Mouse (Mus musculus) erythroblast, adult 5-6 weeks (primary cell): Measurements from ENCODE around the gene Ifitm6. TPM values are rescaled to one million over a fixed set of nuclear protein-coding genes. Genes with fewer than 3 reads are reported as not detected.
"Not testable (repeated sequence)": the region's sequence is repeated elsewhere in the genome, so short reads cannot be mapped to it uniquely, and the experiment has no call there.

Source experiments
- ATAC-seq: replicated peaks from 2 replicates; pipeline ENCODE4 v1.8.0; 2016; ENCODE audit warnings: moderate number of reproducible peaks, mild to moderate bottlenecking, moderate TSS enrichment, inconsistent platforms; ENCODE audit not compliant: poor library complexity, low FRiP score, severe bottlenecking
- total RNA-seq, 2 experiments: library from RNA; stranded (forward) in 1 of 2; stranded (reverse) in 1 of 2; fragments of 150-400 nt in 1 of 2; fragments of 200-764, 138-1000 nt in 1 of 2; gene quantifications; 2 replicates each; pipeline versions ENCODE4 v1.2.3 to v1.2.4; 2015 to 2017; ENCODE audit warnings: low replicate concordance in 2 of 2

Gene Ifitm6
- total RNA-seq (2015; ENCODE audit: low replicate concordance) = 336 and 380 TPM in 2 replicates
- 99.4 and 179 TPM in 2 replicates for total RNA-seq (2017; ENCODE audit: low replicate concordance)

DNA sequence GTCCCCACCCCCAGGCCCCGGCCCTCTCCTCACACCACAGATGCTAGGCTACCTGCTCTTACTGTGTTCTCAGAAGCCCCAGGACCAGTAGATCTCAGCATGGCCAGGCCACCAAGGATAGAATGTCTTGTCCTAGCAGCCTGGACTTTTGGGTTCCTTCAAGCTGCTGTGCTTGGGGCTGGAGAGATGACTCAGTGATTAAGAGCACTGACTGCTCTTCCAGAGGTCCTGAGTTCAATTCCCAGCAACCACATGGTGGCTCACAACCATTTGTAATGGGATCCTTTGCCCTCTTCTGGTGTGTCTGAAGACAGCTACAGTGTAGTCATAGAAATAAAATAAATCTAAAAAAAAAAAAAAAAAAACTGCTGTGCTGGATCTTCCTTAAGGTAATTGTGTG, at the start of gene Ifitm6:
Gene Ifitm6, minus strand, starts transcription at position 101 of the 400 bp plus-strand sequence.
- not testable (repeated sequence) for ATAC-seq

DNA sequence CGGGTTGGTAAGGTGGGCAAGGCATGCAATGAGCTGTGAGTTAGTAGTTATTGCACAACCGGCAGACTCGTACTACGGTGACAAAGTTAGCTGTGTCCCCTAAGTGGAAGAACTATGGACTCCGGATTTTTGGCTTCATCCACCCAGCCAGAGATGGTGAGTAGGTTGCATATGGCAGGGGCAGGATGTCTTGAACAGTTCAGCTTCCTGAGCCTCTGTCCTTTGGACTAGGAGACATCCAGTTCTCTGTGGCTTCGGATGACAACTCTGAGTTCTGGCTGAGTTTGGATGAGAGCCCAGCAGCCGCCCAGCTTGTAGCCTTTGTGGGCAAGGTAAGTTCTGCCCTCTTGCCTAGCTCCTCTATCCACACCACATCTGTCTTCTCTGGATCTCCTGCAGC, 46.9 kb upstream of the Ifitm6 start:
- ATAC-seq = no peak

DNA sequence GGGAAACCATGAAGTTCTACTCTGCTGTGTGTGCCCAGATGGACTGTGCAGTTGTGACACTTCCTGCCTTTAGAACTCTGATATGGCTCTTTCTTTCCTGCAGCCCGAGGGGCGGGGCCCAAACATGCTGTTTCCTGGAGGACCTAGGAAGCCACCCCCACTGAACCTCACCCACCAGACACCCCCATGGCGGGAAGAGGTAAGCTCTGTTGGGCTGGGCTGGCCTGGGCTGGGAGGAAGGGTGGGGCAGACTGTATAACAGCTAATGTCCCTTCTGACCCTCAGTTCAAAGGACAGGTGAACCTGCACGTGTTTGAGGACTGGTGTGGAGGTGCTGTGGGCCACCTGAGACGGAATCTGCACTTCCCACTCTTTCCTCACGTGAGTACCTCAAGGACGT, 46.5 kb upstream of the Ifitm6 start:
- 0 out of 2 replicates have a peak, but pooled peaks have one; percentile 8 for ATAC-seq

DNA sequence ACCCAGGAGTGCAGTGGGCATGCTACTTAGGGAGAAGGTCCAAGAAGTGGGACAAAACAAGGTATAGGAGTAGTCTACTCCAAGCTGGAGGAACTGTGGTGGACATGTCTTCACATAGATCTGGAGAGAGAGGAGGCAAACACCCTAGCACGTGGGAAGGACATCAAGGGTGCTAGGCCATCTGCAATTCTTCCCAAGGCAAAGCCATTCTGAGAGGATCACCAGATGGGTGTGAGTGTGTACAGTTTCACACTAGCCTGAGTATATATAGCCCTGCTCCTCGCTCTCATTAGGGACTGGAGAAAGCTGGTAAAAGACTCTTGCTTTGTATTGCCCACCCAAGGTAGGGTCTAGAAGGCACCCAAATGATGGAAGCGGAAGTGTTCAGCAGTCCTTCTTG, 45.6 kb upstream of the Ifitm6 start:
- ATAC-seq = no peak

DNA sequence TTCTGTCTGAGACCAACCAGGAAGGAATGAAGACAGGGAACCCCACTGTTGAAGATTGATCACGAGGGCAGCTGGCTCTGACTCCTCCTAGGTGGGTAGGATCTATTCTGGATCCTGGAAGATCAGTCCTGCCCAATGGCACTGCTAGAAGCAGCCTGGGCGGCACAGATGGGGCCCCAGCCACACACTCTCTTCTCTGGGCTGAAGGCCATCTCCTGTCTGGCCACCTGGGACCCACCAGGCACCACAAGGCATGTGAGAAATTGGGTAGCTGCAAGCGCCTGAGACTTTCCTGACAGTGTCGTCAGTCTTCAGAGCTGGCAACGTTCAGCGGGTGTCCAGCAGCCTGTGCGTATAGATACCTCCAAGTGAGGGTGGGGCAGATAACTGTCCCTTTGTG, 44.8 kb upstream of the Ifitm6 start:
- no peak for ATAC-seq

DNA sequence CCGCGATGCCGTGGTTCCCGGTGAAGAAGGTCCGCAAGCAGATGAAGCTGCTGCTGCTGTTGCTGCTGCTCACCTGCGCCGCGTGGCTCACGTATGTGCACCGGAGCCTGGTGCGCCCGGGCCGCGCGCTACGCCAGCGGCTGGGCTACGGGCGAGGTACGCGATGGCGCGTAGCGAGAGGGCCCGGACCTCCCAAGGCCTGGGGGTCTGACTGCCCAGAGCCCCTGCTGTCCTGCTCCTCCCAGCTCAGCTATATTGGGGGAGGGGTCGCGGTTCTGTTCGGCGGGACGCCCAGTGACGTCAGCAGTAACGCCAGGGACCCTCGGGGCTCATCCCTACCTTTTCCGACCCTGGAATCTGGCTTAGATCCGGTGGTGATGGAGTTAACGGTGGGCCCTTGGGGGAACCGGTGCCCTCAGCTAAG, 43.6 kb upstream of the Ifitm6 start:
- no peak for ATAC-seq

DNA sequence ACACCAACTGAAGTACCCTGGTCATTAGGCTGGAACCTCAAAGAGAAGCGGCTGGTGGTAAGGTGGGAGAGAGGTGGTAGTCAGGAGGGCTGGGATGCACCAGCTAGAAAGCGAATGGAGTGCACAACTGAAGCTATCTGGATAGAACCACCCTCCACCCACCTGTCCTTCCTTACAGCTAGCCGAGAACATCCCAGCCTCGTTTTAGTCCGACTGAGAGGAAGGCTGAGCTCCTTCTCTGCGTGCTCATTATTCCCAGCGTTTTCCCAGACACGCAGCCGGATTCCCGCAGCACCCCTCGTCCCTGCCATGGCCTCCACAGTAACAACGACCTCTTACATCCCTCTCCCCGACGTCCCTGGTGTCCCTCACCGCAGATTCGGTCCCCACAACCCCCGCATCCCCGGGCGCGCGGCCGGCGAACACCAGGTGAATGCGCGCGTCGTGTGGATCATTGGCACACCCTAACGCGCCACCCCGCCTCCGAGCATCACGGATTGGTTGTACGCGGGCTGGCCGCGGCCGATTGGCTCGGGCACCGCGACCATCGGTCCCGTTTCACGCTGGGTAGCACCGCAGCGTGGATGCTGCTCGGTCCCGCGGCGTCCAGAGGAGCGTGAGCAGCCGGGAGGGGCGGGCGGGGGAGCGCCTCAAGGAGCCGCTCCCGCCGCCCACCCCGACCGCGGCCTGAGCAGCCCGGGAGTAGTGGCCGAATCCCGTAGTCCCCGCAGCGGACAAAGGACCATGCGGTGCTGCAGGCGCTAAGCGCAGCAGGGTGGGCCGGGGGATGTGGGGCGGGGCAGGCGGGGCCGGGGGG, 42.9 kb upstream of the Ifitm6 start, which contains the start of gene B4galnt4:
Gene B4galnt4, plus strand, starts transcription at position 679 of the 817 bp plus-strand sequence.
- ATAC-seq = no peak

DNA sequence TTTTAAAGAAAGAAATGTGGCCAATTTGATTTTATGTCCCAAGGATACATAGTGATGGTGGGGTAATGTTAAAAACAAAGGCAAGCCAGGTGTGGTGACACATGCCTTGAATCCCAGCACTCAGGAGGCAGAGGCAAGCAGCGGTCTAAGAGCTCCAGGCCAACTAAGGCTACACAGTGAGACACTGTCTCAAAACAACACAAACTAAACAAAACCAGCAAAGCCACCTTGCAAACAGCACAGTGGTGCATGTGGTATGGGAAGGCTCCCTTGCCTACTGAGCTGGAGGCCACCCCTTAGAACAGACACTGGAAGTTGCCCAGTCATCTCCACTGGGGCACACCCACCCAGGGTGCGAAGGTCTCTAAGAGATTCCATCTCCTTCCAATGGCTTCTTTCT, 42.2 kb upstream of the Ifitm6 start:
- ATAC-seq = no peak

DNA sequence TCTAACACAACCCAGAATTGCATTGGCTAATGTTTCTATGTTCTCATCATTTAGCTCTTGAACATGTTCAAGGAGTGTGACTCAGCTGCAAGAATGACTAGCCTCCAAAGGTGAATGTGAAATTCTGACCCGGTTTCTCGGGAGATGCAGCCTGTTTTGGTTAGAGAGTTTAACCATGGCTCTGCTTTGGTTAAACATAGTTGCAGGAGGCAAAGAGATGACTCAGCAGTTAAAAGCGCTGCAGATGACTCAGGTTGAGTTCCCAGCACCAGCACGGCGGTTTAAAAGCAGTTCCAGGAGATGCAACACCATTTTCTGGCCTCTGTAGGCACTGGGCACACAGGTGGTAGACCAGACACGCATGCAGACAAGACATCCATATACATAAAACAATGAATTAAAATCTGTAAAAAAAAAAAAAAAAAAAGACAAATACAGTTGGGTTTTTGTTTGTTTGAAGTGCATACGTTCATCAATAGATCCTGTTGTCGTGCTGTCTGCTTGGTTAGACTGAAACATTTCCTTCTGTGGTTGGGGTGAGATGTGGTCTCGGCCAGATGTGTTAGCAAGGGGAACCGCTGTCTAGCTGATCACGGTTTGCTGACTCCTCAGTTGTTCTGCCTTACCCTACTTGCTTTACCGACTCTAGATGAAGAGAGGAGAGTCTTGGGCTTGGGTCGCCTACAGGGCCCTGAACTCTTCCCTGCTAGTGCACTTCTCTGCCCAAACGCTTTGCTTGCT, 41.0 kb upstream of the Ifitm6 start:
- ATAC-seq = no peak

DNA sequence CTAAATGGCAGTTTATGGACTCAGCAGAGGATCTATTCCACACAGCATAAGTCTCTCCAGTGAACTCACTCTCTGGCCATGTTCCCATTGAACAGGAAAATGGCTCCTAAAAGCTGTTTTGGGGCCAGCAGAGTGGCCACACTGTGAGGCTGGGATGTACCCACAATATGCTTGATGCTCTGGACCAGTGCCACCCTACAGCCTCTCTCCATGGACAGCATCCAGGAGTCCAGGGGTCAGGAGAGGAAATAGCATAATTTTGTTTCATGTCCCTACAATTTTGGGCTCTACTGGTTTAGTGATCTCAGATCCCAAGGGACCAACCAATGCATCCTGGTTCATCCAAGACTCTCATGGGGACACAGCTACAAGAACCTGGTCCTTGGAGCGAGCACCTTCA, 39.8 kb upstream of the Ifitm6 start:
- ATAC-seq = no peak

DNA sequence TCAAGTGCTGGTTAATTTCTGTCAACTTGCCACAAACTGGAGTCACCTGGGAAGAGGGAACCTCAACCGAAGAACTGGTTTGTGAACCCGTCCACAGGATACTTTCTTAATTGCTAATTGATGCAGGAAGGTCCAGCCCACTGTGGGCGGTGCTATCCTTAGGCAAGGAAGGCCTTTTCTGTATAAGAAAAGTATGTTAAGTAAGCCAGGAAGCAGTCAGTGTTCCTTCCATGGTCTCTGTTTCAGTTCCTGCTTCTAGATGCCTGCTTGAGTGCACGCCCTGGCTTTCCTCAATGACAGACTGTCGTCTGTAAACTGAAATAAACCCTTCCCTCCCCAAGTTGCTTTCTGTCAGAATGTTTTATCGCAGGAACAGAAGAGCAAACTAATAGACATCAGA, 39.3 kb upstream of the Ifitm6 start:
- no peak for ATAC-seq

DNA sequence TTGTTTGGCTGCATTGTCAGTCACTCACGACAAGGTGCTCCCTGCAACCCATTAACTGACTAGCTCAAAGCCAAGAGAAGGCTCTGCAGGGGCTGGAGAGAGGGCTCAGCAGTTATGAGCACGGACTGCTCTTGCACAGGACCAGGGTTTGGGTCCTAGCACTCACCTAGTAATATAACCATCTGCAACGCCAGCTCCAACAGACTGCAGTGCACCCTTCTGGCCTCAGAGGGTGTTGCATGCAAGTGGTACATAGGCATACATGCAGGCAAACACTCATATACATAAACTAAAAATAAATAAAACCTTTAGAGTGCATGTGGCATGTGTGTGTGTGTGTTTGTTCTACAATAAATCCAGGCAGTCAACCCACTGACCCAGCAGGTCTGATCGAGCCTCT, 38.1 kb upstream of the Ifitm6 start:
- ATAC-seq = peak; percentile 31; the same call in 1 of the 2 replicates

DNA sequence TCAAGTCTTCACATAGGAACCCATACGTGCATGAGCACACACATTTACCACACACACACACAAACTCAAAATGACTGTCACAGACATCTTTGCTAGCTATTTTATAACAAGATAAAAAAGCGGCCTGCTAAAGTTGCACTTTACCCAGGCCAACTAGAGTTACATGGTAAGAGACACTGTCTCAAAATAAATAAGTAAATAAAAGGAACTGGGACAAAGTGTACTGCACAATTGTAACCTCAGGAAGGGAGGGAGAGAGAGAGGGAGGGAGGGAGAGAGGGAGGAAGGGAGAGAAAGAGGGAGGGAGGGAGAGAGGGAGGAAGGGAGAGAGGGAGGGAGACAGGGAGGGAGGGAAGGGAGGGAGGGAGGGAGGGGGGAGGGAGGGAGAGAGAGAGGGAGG, 34.7 kb upstream of the Ifitm6 start:
- no peak for ATAC-seq

DNA sequence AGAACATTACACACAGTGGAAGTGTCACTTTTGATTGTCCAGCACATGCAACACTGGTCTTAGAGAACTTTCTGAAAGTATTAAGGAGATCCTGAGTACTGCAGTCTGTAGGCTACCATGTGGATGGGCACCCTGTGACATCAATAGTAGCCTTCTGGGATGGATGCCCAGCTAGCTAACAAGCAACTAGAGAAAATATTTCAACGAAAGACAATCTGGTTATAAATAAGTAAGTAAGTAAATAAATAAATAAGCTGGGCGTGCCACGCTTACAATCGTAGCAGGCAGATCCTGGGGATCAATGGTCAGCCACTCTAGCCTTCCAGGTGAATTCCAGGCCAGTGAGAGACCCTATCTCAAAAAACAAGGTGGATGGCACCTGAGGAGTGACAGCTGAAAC, 34.3 kb upstream of the Ifitm6 start:
- no peak for ATAC-seq

DNA sequence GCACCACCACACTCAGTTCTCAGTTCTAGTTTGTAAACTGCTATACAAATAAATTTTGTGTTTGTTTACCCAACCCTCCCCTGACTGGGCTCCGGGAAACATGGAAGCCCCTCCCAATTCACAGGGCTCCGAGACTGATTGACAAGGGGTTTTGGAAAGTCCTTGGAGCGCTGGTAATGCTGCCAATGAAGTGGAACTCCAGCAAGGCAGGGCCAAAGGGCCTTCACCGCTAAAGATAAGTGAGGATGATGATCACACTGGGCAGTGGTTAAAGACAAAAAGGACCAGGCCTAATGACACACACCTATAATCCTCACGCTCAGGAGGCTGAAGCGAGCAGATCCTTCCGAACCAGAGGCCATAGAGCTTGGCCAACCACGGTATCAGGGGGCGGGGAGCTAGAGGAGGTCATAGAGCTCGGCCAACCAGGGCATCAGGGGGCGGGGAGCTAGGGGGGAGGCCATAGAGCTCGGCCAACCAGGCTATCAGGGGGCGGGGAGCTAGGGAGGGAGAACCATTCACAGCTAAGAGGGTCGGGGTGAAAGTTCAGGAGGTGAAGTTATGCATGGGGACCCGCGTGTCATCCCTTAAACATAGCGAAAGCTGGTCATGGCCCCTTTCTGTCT, 33.4 kb upstream of the Ifitm6 start:
- no peak for ATAC-seq

DNA sequence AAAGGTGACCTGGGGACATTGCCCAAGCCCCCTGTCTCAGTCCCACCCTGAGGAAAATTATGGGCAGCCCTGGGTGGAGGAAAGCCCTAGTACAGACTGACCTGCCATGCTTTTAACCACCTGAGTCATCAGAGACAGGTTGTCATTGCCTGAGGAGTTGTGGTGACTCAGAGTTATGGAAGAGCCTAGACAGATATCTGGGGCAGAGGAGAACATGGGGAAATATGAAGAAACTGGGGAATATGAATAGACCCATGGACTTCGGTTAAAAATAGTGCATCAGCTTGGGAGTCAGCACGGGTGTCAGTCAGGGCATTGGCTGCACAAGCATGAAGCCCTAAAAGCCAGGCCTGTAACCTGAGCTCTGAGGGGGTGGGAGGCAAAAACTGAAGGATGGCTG, 31.6 kb upstream of the Ifitm6 start:
- ATAC-seq = no peak

DNA sequence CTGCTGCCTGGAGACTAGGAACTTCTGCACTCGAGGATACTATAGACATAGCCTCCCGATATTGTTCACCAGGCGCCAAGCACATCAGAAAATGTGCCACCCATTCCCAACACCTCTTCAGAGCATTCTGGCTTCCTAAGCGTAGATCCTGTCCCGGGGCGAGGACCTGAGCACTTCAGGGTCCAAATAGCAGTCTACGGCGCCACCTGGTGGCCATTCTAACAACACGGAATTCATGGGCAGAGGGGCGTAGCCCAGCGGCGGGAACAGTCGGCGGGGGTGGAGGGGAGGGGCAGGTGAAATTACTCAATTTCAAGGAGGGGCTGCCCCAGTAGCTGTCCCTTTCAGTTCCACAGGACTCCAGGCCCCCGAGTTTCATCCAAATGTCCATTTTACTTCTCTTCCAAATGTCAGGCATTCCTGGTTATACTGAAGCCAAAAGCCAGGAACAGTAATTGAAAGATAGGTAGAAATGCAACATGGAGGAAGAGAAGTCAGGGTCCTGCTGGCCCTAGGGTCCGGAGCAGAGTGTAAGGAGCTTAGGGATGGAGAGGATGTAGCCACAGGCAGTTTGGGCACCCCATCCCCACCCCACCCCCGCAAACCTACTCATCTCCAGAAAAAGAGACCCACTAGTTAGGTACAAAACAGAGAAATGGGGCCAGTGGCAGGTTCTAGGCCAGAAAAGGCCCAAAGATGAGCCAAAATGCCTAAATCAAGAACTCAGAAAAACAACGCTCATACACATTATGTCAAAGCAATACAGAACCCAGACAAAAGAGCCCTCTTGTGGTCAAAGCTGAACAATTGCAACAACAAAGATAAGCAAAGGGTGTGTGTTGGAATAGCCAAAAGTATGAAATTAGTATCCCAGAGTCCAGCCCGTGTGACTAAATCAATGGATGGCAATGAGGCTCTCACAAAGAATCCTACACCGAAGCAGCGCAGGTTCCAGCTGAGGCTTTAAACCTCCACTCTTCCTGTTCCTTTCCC, 30.8 kb upstream of the Ifitm6 start:
- ATAC-seq = peak; percentile 71

DNA sequence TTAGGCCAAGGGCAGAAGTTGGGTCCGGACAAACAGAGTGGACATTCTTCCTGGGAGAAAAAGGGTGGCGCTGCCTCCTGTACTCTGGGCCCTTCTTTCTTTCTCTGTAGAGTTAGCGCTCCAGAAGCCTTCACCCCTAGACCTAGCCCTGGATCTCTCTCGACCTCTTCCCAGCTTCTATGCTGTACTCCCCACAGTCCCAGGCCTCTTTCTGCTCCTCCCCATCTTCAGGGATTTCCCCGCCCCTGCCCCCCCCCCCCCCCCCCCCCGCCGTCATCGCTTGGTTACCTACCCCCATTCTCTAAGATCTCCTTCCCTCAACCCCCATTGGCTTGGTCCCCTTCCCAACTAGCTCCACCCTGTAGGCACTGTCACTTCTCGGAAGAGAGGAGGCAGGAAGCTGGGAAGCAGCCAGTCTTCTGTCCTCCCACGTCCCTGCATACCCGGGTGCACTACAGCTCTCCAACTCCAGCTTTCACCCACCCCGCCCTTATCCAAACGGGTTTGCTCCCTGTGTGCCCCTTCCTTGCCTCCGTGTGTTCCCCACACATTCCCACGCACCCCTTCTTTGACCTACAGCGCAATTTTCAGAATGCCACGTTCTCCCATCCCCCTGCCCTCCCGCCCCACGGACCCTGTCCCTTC, 30.0 kb upstream of the Ifitm6 start:
- ATAC-seq = peak; percentile 33; the same call in 1 of the 2 replicates
